Mouse (Mus musculus) cerebellum, adult 2 months (tissue): ENCODE measurements around the gene Wars2.

Source experiments
- CTCF ChIP-seq: fragments of 200-500 bp; IDR thresholded peaks from 2 replicates; pipeline ENCODE4 v1.5.1; 2011; ENCODE audit warnings: low read depth, mild to moderate bottlenecking, control low read depth, low read length, moderate library complexity, borderline replicate concordance; ENCODE audit not compliant: insufficient read depth
- POLR2A ChIP-seq: fragments of 200-500 bp; IDR thresholded peaks from 2 replicates; pipeline ENCODE4 v1.6.1; 2011; ENCODE audit warnings: low read length, control low read depth, borderline replicate concordance; ENCODE audit not compliant: insufficient read depth

- TF ChIP-seq CTCF (no peak), POLR2A (no peak)
Measured at GRCm38 (mm10) chr3:99249906-99250305, 109.0 kb downstream of the Wars2 start.
